Mouse (Mus musculus): ENCODE results near the gene Unc93a. TPM values are rescaled to one million over a fixed set of nuclear protein-coding genes. Genes with fewer than 3 reads are reported as not detected.

Gene Unc93a
- polyA plus RNA-seq (2015; fragmentation: Nextera tagmentation; extraction: Ambion mirVana) = 0.08 TPM in 1 of 2 replicates, not detected in the other

GRCm38 (mm10) chr17:13131710-13132109 is at the start of gene Unc93a:
Unc93a (minus strand) TSS chr17:13131810.

GRCm38 (mm10) chr17:13060804-13061203 is 70.8 kb downstream of the Unc93a start, which contains the start of gene Tcp10b:
Tcp10b (plus strand) TSS chr17:13061104.

Other genes starting within 250 kb of the Unc93a start
- gene Pnldc1, start 221.6 kb downstream of the Unc93a start, polyA plus RNA-seq (2015; fragmentation: Nextera tagmentation; extraction: Ambion mirVana) = 0.94 and 1.3 TPM in 2 replicates
- 206 and 254 TPM in 2 replicates for gene Tcp1, start 216.1 kb downstream of the Unc93a start, polyA plus RNA-seq (2015; fragmentation: Nextera tagmentation; extraction: Ambion mirVana)
- 117 and 133 TPM in 2 replicates for gene Mrpl18, start 215.5 kb downstream of the Unc93a start, polyA plus RNA-seq (2015; fragmentation: Nextera tagmentation; extraction: Ambion mirVana)
- gene Acat3, start 191.2 kb downstream of the Unc93a start, polyA plus RNA-seq (2015; fragmentation: Nextera tagmentation; extraction: Ambion mirVana) = 1.7 and 2.8 TPM in 2 replicates
- 47.5 and 60.0 TPM in 2 replicates for gene Acat2, start 171.1 kb downstream of the Unc93a start, polyA plus RNA-seq (2015; fragmentation: Nextera tagmentation; extraction: Ambion mirVana)
- 105 and 108 TPM in 2 replicates for gene Wtap, start 137.6 kb downstream of the Unc93a start, polyA plus RNA-seq (2015; fragmentation: Nextera tagmentation; extraction: Ambion mirVana)
- 166 and 317 TPM in 2 replicates for gene Sod2, start 125.0 kb downstream of the Unc93a start, polyA plus RNA-seq (2015; fragmentation: Nextera tagmentation; extraction: Ambion mirVana)
- gene Gpr31b, start 79.5 kb downstream of the Unc93a start, polyA plus RNA-seq (2015; fragmentation: Nextera tagmentation; extraction: Ambion mirVana) = 0.11 TPM in 1 of 2 replicates, not detected in the other
- 0.16 and 0.26 TPM in 2 replicates for gene Tcp10b, start 70.7 kb downstream of the Unc93a start, polyA plus RNA-seq (2015; fragmentation: Nextera tagmentation; extraction: Ambion mirVana)
- gene Smok2a, start 89.4 kb upstream of the Unc93a start, polyA plus RNA-seq (2015; fragmentation: Nextera tagmentation; extraction: Ambion mirVana) = not detected in 2 replicates
- not detected in 2 replicates for gene Smok2b, start 98.4 kb upstream of the Unc93a start, polyA plus RNA-seq (2015; fragmentation: Nextera tagmentation; extraction: Ambion mirVana)
- not detected in 2 replicates for gene Tcp10c, start 222.8 kb upstream of the Unc93a start, polyA plus RNA-seq (2015; fragmentation: Nextera tagmentation; extraction: Ambion mirVana)